Mouse (Mus musculus): Measurements from ENCODE around the gene Sik3.
"Not testable (repeated sequence)": the region's sequence is repeated elsewhere in the genome, so short reads cannot be mapped to it uniquely, and the experiment has no call there.

Sik3 gene

GRCm38 (mm10) chr9:46148723-46149122 lies 136.1 kb downstream of the Sik3 start:
- intact Hi-C loops (cut with DNase I): no loop called here

GRCm38 (mm10) chr9:46149392-46149791 lies 136.8 kb downstream of the Sik3 start:
- intact Hi-C loops (cut with DNase I): no loop called here

GRCm38 (mm10) chr9:46150116-46150515 lies 137.5 kb downstream of the Sik3 start:
- intact Hi-C loops (cut with DNase I): no loop called here

GRCm38 (mm10) chr9:46150890-46151703 lies 138.5 kb downstream of the Sik3 start:
- intact Hi-C loops (cut with DNase I): no loop called here

GRCm38 (mm10) chr9:46151704-46152040 lies 139.1 kb downstream of the Sik3 start:
- intact Hi-C loops (cut with DNase I): no loop called here

GRCm38 (mm10) chr9:46152067-46153015 lies 139.7 kb downstream of the Sik3 start:
- intact Hi-C loops (cut with DNase I): no loop called here

- intact Hi-C loops (cut with DNase I): no loop called here
Observed at GRCm38 (mm10) chr9:46154469-46154868, 141.8 kb downstream of the Sik3 start.

GRCm38 (mm10) chr9:46155026-46155425 lies 142.4 kb downstream of the Sik3 start:
- intact Hi-C loops (cut with DNase I): no loop called here

GRCm38 (mm10) chr9:46155818-46156217 lies 143.2 kb downstream of the Sik3 start:
- intact Hi-C loops (cut with DNase I): not testable (repeated sequence)

- intact Hi-C loops (cut with DNase I): no loop called here
Observed at GRCm38 (mm10) chr9:46156711-46157110, 144.1 kb downstream of the Sik3 start.

- intact Hi-C loops (cut with DNase I): no loop called here
Observed at GRCm38 (mm10) chr9:46158273-46158813, 145.7 kb downstream of the Sik3 start.

GRCm38 (mm10) chr9:46163430-46163829 lies 150.8 kb downstream of the Sik3 start:
- intact Hi-C loops (cut with DNase I): no loop called here

GRCm38 (mm10) chr9:46168802-46169201 lies 156.2 kb downstream of the Sik3 start:
- intact Hi-C loops (cut with DNase I): no loop called here

GRCm38 (mm10) chr9:46172251-46172650 lies 159.6 kb downstream of the Sik3 start:
- intact Hi-C loops (cut with DNase I): no loop called here

GRCm38 (mm10) chr9:46172953-46173352 lies 160.3 kb downstream of the Sik3 start:
- intact Hi-C loops (cut with DNase I): no loop called here

- intact Hi-C loops (cut with DNase I): no loop called here
Observed at GRCm38 (mm10) chr9:46173919-46174318, 161.3 kb downstream of the Sik3 start.

GRCm38 (mm10) chr9:46174770-46175294 lies 162.2 kb downstream of the Sik3 start:
- intact Hi-C loops (cut with DNase I): no loop called here

- intact Hi-C loops (cut with DNase I): no loop called here
Observed at GRCm38 (mm10) chr9:46175300-46175699, 162.7 kb downstream of the Sik3 start.

- intact Hi-C loops (cut with DNase I): no loop called here
Observed at GRCm38 (mm10) chr9:46175938-46176375, 163.3 kb downstream of the Sik3 start.

GRCm38 (mm10) chr9:46176613-46177012 lies 164.0 kb downstream of the Sik3 start:
- intact Hi-C loops (cut with DNase I): no loop called here

GRCm38 (mm10) chr9:46178595-46178994 lies 166.0 kb downstream of the Sik3 start:
- intact Hi-C loops (cut with DNase I): no loop called here

- intact Hi-C loops (cut with DNase I): no loop called here
Observed at GRCm38 (mm10) chr9:46181297-46181696, 168.7 kb downstream of the Sik3 start.

Data from adrenal gland (tissue).